Mouse (Mus musculus) layer of hippocampus, postnatal 36 days (tissue): ENCODE results near the gene Cyp2s1. TPM values are rescaled to one million over a fixed set of nuclear protein-coding genes. Genes with fewer than 3 reads are reported as not detected.
"Not testable (repeated sequence)": the region's sequence is repeated elsewhere in the genome, so short reads cannot be mapped to it uniquely, and the experiment has no call there.

Experiments used
- DNase-seq, 2 experiments: peaks; one replicate each; pipeline ENCODE4 v3.0.0; 2022
- total RNA-seq, 2 experiments: library from RNA; stranded (reverse); gene quantifications; 2 replicates each; pipeline ENCODE4 v1.2.3; 2021

The Cyp2s1 gene
- total RNA-seq, 2 experiments from 2014 or later: 1.8 to 2.3 TPM

GRCm38 (mm10) chr7:25811716-25812115, 5.0 kb downstream of the Cyp2s1 start:
- no peak for DNase-seq

- peak; percentile 70 to 83 for DNase-seq
Measured at GRCm38 (mm10) chr7:25805631-25806343, 10.9 kb downstream of the Cyp2s1 start.

DNA sequence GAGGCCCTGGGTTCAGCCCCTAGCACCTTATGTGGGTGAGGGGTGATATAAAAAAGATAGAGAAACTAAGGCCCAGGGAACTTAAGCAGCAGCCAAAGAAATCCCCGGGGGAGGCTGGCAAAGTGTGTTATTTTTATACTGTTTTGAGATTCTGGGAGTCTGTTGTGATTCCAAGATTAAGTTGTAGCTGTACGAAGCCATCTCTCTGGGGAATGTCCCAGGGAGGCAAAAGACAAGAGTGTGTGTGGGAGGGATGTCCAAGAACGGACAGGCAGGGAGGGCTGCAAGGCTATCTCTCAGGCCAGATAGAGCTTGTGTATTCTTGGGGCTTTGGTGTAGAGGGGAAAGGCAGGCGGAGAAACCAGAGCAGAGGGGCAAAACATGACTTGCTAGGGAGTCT, 11.9 kb downstream of the Cyp2s1 start:
- no peak for DNase-seq

- no peak for DNase-seq
Measured at GRCm38 (mm10) chr7:25803460-25803859, 13.3 kb downstream of the Cyp2s1 start.

GRCm38 (mm10) chr7:25802241-25803125, 14.2 kb downstream of the Cyp2s1 start:
- no peak for DNase-seq

DNA sequence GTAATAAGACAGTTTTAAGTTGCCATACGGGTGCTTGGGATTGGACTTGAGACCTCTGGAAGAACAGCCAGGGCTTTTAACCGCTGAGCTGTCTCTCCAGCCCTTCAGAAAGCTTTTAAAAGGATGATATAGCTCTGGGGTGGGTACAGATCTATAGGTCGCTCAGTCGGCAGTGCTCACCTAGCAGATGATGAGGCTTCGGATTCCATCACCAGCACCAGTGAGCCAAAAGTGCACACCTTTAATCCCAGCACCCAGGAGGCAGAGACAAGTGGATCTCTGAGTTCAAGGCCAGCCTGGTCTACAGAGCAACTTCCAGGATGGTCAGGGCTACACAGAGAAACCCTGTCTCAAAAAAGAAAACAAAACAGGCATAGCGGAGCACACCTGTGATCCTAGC, 15.7 kb downstream of the Cyp2s1 start:
- no peak for DNase-seq

DNA sequence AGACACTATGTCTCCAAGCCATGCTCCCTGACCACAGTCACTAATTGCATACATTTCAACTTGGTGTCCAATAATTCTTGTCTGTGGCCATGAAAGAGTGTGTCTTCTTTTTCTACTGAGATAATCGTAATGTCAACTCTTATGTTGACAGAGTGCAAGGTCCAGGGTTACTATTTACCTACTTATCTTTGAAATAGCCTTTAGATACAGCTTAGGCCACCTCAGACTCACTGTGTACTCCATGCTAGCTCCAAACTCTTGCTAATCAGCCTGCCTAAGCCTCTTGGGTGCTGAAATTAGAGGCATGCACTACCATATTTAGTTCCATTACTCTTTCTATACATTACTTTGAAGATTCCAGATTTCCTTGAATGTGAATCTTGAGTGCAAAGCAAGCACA, 17.3 kb downstream of the Cyp2s1 start:
- no peak for DNase-seq

DNA sequence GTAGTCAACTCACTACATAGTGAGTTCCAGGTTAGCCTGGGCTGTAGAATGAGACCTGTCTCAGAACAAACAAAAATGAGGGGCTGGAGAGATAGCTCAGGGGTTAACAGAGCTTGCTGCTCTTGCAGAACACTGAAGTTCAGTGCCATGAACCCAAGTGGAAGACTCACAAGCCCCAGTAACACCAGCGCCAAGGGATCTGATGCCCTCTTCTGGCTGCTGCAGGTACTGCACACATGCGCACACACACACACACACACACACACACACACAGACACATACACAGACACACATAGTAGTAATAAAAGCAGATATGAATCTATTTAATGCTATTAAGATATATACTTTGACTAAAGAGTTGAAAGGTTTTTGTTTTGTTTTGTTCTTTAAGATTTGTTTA, 18.2 kb downstream of the Cyp2s1 start:
- DNase-seq: no peak

- no peak for DNase-seq
Measured at GRCm38 (mm10) chr7:25794775-25795174, 21.9 kb downstream of the Cyp2s1 start.

- no peak for DNase-seq
Measured at GRCm38 (mm10) chr7:25793679-25794078, 23.0 kb downstream of the Cyp2s1 start.

DNA sequence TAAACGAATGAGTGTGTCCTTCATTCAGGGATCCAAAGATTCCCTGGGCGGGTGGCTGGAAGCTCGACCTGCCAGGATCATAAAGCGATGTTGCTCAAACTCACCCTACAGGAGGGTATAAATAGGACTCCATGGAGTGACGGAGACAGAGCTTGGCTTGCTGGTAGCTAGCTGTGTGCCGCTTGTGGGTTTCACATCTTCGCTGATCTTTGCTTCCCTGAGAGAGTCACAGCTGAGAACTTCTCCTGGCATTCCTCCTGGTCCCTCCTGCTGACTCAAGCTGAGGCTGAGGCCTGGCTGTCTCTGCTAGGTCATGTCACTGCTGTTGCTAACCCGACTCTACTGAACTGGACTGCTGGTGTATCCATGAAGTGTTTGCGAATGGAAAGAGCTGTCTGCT, 23.7 kb downstream of the Cyp2s1 start:
- DNase-seq: not testable (repeated sequence)

GRCm38 (mm10) chr7:25790615-25791014, 26.1 kb downstream of the Cyp2s1 start:
- no peak for DNase-seq

DNA sequence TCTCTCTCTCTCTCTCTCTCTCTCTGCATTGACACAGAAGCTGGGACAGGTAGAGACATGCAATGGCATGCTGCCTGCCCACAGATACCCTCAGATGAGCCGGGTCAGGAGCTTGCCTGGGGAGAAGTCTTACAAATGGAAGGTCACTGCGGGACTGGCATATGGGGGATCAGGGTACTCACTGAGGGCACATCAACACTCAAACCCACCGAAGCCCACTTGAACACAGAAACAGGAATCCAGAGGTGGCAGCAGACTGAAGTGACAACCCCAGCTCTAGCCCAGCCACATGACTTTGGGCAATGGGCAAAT, 27.6 kb downstream of the Cyp2s1 start:
- no peak for DNase-seq

DNA sequence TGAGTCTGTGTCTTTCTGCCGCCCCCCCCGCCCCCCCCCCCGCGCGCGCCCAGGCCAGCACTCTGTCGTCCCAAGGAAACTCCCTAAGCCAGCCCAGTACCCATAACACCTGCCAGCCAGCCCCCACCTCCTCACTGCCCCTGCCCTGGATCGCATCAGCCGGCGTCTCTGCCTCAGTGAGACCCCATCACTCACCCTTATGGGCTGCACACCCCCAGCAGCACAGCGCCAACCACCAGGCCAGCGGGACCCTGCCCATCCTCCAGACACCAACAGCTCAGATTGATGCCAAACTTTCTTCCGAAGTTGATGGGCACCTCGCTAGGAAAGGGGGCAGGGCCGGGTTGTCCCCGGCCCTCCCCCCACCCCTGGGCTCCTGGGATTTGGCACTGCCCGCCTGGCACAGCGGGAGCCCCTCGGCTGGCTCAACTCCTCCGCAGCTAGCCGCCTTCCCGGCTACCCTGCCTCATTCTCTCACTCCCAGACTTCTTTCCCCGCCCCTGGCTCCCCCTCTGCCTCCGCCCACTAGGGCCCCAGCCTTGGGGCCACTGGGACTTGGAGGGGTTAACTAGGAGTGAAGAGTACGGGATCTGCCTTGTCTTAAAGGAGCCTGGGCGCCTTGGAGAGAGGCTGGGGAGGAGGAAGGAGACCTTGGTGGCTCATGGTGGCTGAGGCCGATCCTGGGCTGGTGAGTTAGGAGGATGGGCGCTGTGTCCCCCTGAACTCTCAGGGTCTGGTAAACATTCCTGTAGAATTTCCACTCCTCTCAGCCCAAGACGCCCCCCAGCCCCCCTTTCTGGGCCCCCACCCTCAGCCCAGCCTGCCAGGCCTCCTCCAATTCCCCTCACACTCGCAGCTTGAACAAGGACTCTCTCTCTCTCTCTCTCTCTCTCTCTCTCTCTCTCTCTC, 28.2 kb downstream of the Cyp2s1 start, which contains the start of gene Axl:
TSS of gene Axl (minus strand) at position 486 of the 909 bp plus-strand sequence.
- peak; percentile 47 to 60 for DNase-seq

- no peak for DNase-seq
Measured at GRCm38 (mm10) chr7:25787456-25788219, 29.1 kb downstream of the Cyp2s1 start.

- DNase-seq: no peak
Measured at GRCm38 (mm10) chr7:25786974-25787373, 29.7 kb downstream of the Cyp2s1 start.

- no peak for DNase-seq
Measured at GRCm38 (mm10) chr7:25785752-25786151, 31.0 kb downstream of the Cyp2s1 start.

DNA sequence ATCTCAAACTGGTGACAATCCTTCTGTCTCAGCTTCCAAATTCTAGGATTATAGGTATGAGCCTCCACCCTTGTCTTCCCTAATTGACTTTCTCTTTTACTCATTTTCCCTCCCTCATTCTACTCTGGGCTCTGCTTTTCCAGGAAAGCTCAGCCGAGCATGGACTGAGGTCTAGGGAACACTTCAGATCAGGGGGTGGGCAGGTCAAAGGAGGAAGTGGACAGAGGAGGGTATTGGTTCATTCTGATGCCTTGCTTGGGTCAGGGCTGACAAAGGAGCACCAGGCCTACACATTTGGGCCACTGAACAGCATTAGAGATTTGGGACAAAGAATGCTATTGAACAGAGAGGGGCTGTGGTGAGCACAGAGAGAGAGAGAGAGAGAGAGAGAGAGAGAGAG, 31.9 kb downstream of the Cyp2s1 start:
- no peak for DNase-seq

DNA sequence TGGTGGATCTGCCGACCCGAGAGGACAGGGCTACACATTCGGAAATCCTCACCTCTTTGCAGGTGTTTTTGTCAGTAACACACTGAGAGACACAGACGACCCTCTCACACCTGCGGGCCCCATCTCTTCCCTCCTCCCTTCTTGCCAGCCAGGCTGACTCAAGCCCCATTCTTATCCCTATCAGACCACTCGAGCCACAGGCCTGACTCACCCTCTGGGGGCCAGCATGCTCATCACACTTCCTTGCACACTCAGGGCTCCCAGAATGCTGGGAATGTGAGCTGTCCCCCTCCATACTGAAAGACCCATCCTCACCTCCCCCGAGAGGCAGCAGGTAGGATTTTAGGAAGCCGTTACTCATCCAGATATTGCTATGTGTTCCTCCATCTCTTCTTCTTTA, 33.0 kb downstream of the Cyp2s1 start:
- DNase-seq: no peak

- no peak for DNase-seq
Measured at GRCm38 (mm10) chr7:25782744-25783143, 34.0 kb downstream of the Cyp2s1 start.

GRCm38 (mm10) chr7:25781937-25782610, 34.6 kb downstream of the Cyp2s1 start:
- DNase-seq: no peak
